Mouse (Mus musculus): ENCODE data around the gene 4933406M09Rik. TPM values are rescaled to one million over a fixed set of nuclear protein-coding genes. Genes with fewer than 3 reads are reported as not detected.
A peak's percentile ranks its signal among the peaks of the same experiment; 100 is the strongest.

The 4933406M09Rik gene
- polyA plus RNA-seq, 1 experiment from 2014 or later: not detected

DNA sequence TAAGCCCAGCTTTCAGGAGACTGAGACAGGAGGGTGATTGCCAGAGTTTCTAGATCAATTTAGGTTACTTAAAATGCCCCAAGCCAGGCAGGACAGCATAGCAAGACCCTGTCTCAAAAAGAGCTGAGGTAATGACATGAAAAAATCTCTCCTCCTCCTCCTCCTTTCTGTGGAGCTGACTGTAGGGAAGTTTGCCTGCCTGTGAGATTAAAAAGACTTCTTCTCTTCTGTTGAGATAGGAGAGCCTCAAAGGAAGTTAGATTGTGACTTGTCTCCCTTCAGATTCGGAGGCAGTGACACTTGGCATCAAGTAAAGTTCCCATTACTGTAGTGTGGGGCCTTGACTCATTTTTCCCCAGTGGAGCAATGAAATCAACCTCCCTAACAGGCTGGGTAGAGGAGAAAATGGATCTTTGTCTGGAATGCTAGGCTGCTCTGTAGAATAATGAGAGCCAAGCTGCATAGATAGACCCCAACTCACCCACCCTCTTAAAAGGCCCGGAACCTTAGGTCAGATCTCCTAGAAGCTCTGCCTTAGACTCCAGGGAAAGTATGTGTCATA is 32.8 kb downstream of the 4933406M09Rik start:
- Histone ChIP-seq H3K4me2 (peak overlapping the region; percentile 74), H3K4me3 (peak overlapping the region; percentile 93), H3K27me3 (replicated peaks) (no peaks in the 10 kb centered on the region), H3K36me3 (peaks cover 17% of the 10 kb centered on the region), H3K9ac (peak overlapping the region; percentile 50), H3K4me1 (peaks cover 82% of the 10 kb centered on the region), H3K27ac (peak overlapping the region; percentile 79), H3K9me3 (replicated peaks) (no peaks in the 10 kb centered on the region)
- WGBS (ENCODE audit: insufficient replicate concordance): 46% methylated on average over 2 of the region's 2 CpGs
- no peak for ATAC-seq

- Histone ChIP-seq H3K4me3 (peak overlapping the region; percentile 93), H3K27ac (peak overlapping the region; percentile 79)
- WGBS (ENCODE audit: insufficient replicate concordance): 7% methylated on average over 1 of the region's 1 CpGs
These were observed 33.4 kb downstream of the 4933406M09Rik start for GRCm38 (mm10) chr1:134419176-134419575.

DNA sequence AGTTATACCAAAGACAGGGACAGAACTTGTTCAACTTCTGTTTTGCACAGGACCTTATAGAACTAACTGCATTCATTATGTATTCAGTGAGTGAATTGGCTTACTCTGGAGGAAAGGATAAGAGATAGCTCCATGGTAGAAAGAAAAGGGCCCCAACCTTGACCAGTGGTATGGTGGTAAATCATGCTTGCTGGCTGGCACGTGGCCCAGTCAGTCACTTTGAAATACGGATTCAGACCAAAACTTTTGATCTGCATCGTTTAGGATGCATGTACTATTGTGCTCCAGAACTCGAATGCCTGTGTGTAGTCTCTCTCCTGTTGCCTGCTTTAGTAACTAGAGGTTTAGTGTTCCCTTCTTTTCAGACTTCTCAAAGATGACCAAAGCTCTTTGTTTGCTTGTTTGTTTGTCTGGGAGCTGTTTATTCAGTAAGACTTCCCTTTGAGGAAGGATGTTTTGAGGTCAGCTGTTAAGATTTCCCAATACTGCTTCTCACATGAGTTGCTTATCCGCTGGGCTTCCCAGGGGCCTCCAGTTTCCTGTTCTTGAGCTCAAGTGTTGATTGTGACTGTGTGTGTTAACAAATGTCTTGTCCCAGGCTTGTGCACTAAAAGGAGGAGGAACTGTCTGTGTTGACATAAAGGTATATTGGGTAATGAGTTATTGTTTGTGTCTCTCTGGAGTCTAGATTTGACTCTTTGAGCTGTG is 34.2 kb downstream of the 4933406M09Rik start:
- H3K4me3 ChIP-seq: peak overlapping the region; percentile 93
- no peaks in the 10 kb centered on the region for H3K9me3 ChIP-seq (replicated peaks)
- H3K4me2 ChIP-seq: peak overlapping the region; percentile 74
- no peaks in the 10 kb centered on the region for H3K27me3 ChIP-seq (replicated peaks)
- peaks cover 31% of the 10 kb centered on the region for H3K36me3 ChIP-seq
- 12% methylated on average over 5 of the region's 5 CpGs for whole genome bisulfite sequencing (ENCODE audit: insufficient replicate concordance)
- H3K9ac ChIP-seq: peak overlapping the region; percentile 50
- H3K27ac ChIP-seq: peak overlapping the region; percentile 79
- no peak for ATAC-seq
- H3K4me1 ChIP-seq: peaks cover 86% of the 10 kb centered on the region

More at GRCm38 (mm10) chr1:134419176-134419575, 33.4 kb downstream of the 4933406M09Rik start:
- Histone ChIP-seq H3K36me3 (peaks cover 23% of the 10 kb centered on the region), H3K4me1 (peaks cover 86% of the 10 kb centered on the region), H3K4me2 (peak overlapping the region; percentile 74), H3K27me3 (replicated peaks) (no peaks in the 10 kb centered on the region), H3K9ac (peak overlapping the region; percentile 50), H3K9me3 (replicated peaks) (no peaks in the 10 kb centered on the region)
- no peak for ATAC-seq

GRCm38 (mm10) chr1:134423911-134424310 is 38.2 kb downstream of the 4933406M09Rik start:
- ATAC-seq: peak; percentile 77
- peak overlapping the region; percentile 93 for H3K27ac ChIP-seq
- peaks cover 91% of the 10 kb centered on the region for H3K4me1 ChIP-seq
- peaks cover 63% of the 10 kb centered on the region for H3K36me3 ChIP-seq
- WGBS (ENCODE audit: insufficient replicate concordance): 25% methylated on average over 10 of the region's 10 CpGs
- H3K9ac ChIP-seq: peak overlapping the region; percentile 47
- no peaks in the 10 kb centered on the region for H3K9me3 ChIP-seq (replicated peaks)
- H3K4me2 ChIP-seq: peak overlapping the region; percentile 56
- no peak overlapping the region for H3K4me3 ChIP-seq
- no peaks in the 10 kb centered on the region for H3K27me3 ChIP-seq (replicated peaks)

GRCm38 (mm10) chr1:134426289-134426688 is 40.5 kb downstream of the 4933406M09Rik start:
- ATAC-seq: peak; percentile 99
- Histone ChIP-seq H3K4me1 (peaks cover 76% of the 10 kb centered on the region), H3K4me2 (peak overlapping the region; percentile 63)

GRCm38 (mm10) chr1:134433002-134433401 is 47.3 kb downstream of the 4933406M09Rik start:
- no peaks in the 10 kb centered on the region for H3K27me3 ChIP-seq (replicated peaks)
- H3K27ac ChIP-seq: peak overlapping the region; percentile 47
- H3K4me3 ChIP-seq: no peak overlapping the region
- H3K4me1 ChIP-seq: peaks cover 39% of the 10 kb centered on the region
- H3K9me3 ChIP-seq (replicated peaks): no peaks in the 10 kb centered on the region
- H3K36me3 ChIP-seq: peaks cover 59% of the 10 kb centered on the region
- 82% methylated on average over 10 of the region's 10 CpGs for WGBS (ENCODE audit: insufficient replicate concordance)
- ATAC-seq: no peak
- H3K4me2 ChIP-seq: no peak overlapping the region
- no peak overlapping the region for H3K9ac ChIP-seq

More at GRCm38 (mm10) chr1:134426289-134426688, 40.5 kb downstream of the 4933406M09Rik start:
- peaks cover 86% of the 10 kb centered on the region for H3K36me3 ChIP-seq
- peak overlapping the region; percentile 51 for H3K9ac ChIP-seq
- H3K4me3 ChIP-seq: peak overlapping the region; percentile 4; the same call in 1 of the 2 replicates
- 17% methylated on average over 5 of the region's 5 CpGs for WGBS (ENCODE audit: insufficient replicate concordance)
- H3K27ac ChIP-seq: peak overlapping the region; percentile 93
- no peaks in the 10 kb centered on the region for H3K9me3 ChIP-seq (replicated peaks)
- no peaks in the 10 kb centered on the region for H3K27me3 ChIP-seq (replicated peaks)

DNA sequence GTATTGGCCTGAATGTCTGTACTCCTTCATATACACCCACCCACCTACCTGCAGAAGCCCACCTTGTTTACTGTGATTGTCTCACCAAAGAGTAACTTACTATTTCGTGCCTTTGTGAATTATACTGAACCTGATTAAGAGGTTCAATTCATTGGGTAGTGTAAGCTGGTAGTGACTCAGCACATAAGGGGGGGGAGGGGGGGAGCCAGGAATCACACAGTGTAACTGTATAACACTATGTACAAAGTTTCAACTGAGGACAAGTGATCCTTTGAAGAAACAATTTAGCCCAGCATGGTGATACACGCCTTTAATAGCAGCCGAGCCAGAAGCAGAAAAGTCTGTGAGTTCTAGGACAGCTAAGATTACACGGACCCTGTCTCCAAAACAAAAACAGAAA is 47.7 kb downstream of the 4933406M09Rik start:
- Histone ChIP-seq H3K4me3 (no peak overlapping the region), H3K9ac (no peak overlapping the region), H3K27ac (peak overlapping the region; percentile 47; the same call in 1 of the 2 replicates), H3K4me2 (no peak overlapping the region), H3K36me3 (peaks cover 55% of the 10 kb centered on the region), H3K27me3 (replicated peaks) (no peaks in the 10 kb centered on the region), H3K4me1 (peaks cover 36% of the 10 kb centered on the region), H3K9me3 (replicated peaks) (no peaks in the 10 kb centered on the region)
- WGBS (ENCODE audit: insufficient replicate concordance): 83% methylated on average over 4 of the region's 4 CpGs
- ATAC-seq: no peak

DNA sequence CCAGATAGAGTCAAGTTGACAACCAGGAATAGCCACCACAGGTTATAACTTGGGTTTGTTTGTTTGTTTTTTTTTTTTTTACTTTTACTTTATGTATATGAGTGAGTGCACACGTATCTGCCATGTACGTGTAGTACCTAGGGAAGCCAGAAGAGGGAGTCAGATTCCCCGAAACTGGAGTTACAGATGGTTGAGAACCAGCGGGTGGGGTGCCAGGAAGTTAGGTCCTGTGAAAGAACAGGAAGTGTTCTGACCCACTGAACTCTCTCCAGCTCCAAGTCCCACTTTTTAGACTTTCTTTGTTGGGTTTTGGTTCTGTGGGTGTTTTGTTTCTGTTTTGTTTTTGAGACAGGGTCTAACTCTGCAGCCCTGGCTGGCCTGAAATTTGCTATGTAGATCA is 49.7 kb downstream of the 4933406M09Rik start:
- Histone ChIP-seq H3K27ac (peak overlapping the region; percentile 31; the same call in 1 of the 2 replicates), H3K27me3 (replicated peaks) (no peaks in the 10 kb centered on the region), H3K4me2 (no peak overlapping the region), H3K4me3 (no peak overlapping the region), H3K9me3 (replicated peaks) (no peaks in the 10 kb centered on the region), H3K9ac (no peak overlapping the region), H3K36me3 (peaks cover 36% of the 10 kb centered on the region), H3K4me1 (peaks cover 33% of the 10 kb centered on the region)
- WGBS (ENCODE audit: insufficient replicate concordance): 18% methylated on average over 4 of the region's 4 CpGs
- peak; percentile 55; the same call in 1 of the 2 replicates for ATAC-seq

DNA sequence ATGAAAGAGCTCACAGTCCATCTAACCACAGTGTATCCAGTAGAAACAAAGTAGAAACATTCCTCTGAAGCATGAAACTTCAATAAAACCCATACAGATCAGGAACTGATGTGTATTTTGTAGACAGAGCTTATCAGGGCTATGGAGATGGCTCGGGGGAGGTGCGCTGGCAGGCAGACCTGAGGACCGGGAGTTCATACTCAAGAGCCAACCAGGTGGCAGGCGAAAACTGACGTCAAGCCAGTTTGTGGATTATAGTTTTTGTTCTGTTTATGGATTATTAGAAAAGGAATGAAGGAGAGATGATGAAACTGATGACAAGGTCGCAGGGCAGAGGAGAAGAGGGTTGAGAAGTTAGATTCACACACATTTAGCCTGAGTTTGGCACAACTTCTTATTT is 54.7 kb downstream of the 4933406M09Rik start:
- WGBS (ENCODE audit: insufficient replicate concordance): 67% methylated on average over 6 of the region's 6 CpGs
- no peaks in the 10 kb centered on the region for H3K9me3 ChIP-seq (replicated peaks)
- ATAC-seq: no peak
- no peaks in the 10 kb centered on the region for H3K36me3 ChIP-seq
- H3K4me2 ChIP-seq: no peak overlapping the region
- peaks cover 28% of the 10 kb centered on the region for H3K4me1 ChIP-seq
- no peak overlapping the region for H3K4me3 ChIP-seq
- H3K27me3 ChIP-seq (replicated peaks): no peaks in the 10 kb centered on the region
- no peak overlapping the region for H3K27ac ChIP-seq
- H3K9ac ChIP-seq: no peak overlapping the region

Other genes with a start within 250 kb of the 4933406M09Rik start
- gene Chil1, start 203.8 kb upstream of the 4933406M09Rik start, polyA plus RNA-seq (2016; fragmentation: Nextera tagmentation; extraction: Ambion mirVana): 1.4 and 1.5 TPM in 2 replicates
- 0.37 and 1.1 TPM in 2 replicates for gene Mybph, start 192.5 kb upstream of the 4933406M09Rik start, polyA plus RNA-seq (2016; fragmentation: Nextera tagmentation; extraction: Ambion mirVana)
- 0.06 and 0.16 TPM in 2 replicates for gene Adora1, start 150.5 kb upstream of the 4933406M09Rik start, polyA plus RNA-seq (2016; fragmentation: Nextera tagmentation; extraction: Ambion mirVana)
- 1.1 and 4.9 TPM in 2 replicates for gene Myog, start 96.0 kb upstream of the 4933406M09Rik start, polyA plus RNA-seq (2016; fragmentation: Nextera tagmentation; extraction: Ambion mirVana)
- 1.5 TPM in 2 replicates for gene Ppfia4, start 53.0 kb upstream of the 4933406M09Rik start, polyA plus RNA-seq (2016; fragmentation: Nextera tagmentation; extraction: Ambion mirVana)
- 62.9 and 69.7 TPM in 2 replicates for gene Tmem183a, start 24.0 kb upstream of the 4933406M09Rik start, polyA plus RNA-seq (2016; fragmentation: Nextera tagmentation; extraction: Ambion mirVana)
- 23.0 and 24.8 TPM in 2 replicates for gene Cyb5r1, start 19.6 kb downstream of the 4933406M09Rik start, polyA plus RNA-seq (2016; fragmentation: Nextera tagmentation; extraction: Ambion mirVana)
- gene Adipor1, start 29.4 kb downstream of the 4933406M09Rik start, polyA plus RNA-seq (2016; fragmentation: Nextera tagmentation; extraction: Ambion mirVana): 113 and 114 TPM in 2 replicates
- gene Klhl12, start 69.6 kb downstream of the 4933406M09Rik start, polyA plus RNA-seq (2016; fragmentation: Nextera tagmentation; extraction: Ambion mirVana): 40.2 and 41.7 TPM in 2 replicates
- 23.5 and 24.2 TPM in 2 replicates for gene Rabif, start 108.7 kb downstream of the 4933406M09Rik start, polyA plus RNA-seq (2016; fragmentation: Nextera tagmentation; extraction: Ambion mirVana)
- gene Mgat4e, start 163.7 kb downstream of the 4933406M09Rik start, polyA plus RNA-seq (2016; fragmentation: Nextera tagmentation; extraction: Ambion mirVana): not detected in 2 replicates
- 16.1 and 16.5 TPM in 2 replicates for gene Kdm5b, start 174.2 kb downstream of the 4933406M09Rik start, polyA plus RNA-seq (2016; fragmentation: Nextera tagmentation; extraction: Ambion mirVana)

Measured in liver, embryonic 12.5 days (tissue).